Mouse (Mus musculus): ENCODE data around the gene Tfap2a.

Tfap2a gene

GRCm38 (mm10) chr13:40713241-40713640 is 24.9 kb downstream of the Tfap2a start:
- no peak for DNase-seq (ENCODE audit: low read depth in 1 of 2, low spot score in 2 of 2)

GRCm38 (mm10) chr13:40712526-40712832 is 25.7 kb downstream of the Tfap2a start:
- DNase-seq (ENCODE audit: low read depth in 1 of 2, low spot score in 2 of 2): no peak

- no peak for DNase-seq (ENCODE audit: low read depth in 1 of 2, low spot score in 2 of 2)
These were observed 26.3 kb downstream of the Tfap2a start for GRCm38 (mm10) chr13:40711661-40712525.

- DNase-seq (ENCODE audit: low read depth in 1 of 2, low spot score in 2 of 2): no peak
These were observed 28.2 kb downstream of the Tfap2a start for GRCm38 (mm10) chr13:40710062-40710342.

GRCm38 (mm10) chr13:40709321-40710061 is 28.7 kb downstream of the Tfap2a start:
- no peak for DNase-seq (ENCODE audit: low read depth in 1 of 2, low spot score in 2 of 2)

GRCm38 (mm10) chr13:40708913-40709312 is 29.3 kb downstream of the Tfap2a start:
- no peak for DNase-seq (ENCODE audit: low read depth in 1 of 2, low spot score in 2 of 2)

- DNase-seq (ENCODE audit: low read depth in 1 of 2, low spot score in 2 of 2): no peak
These were observed 29.9 kb downstream of the Tfap2a start for GRCm38 (mm10) chr13:40708271-40708670.

- no peak for DNase-seq (ENCODE audit: low read depth in 1 of 2, low spot score in 2 of 2)
These were observed 30.5 kb downstream of the Tfap2a start for GRCm38 (mm10) chr13:40707646-40708045.

GRCm38 (mm10) chr13:40706612-40707011 is 31.6 kb downstream of the Tfap2a start:
- DNase-seq (ENCODE audit: low read depth in 1 of 2, low spot score in 2 of 2): no peak

- no peak for DNase-seq (ENCODE audit: low read depth in 1 of 2, low spot score in 2 of 2)
These were observed 32.3 kb downstream of the Tfap2a start for GRCm38 (mm10) chr13:40705821-40706425.

GRCm38 (mm10) chr13:40704864-40705455 is 33.2 kb downstream of the Tfap2a start:
- no peak for DNase-seq (ENCODE audit: low read depth in 1 of 2, low spot score in 2 of 2)

GRCm38 (mm10) chr13:40703982-40704501 is 34.1 kb downstream of the Tfap2a start:
- DNase-seq (ENCODE audit: low read depth in 1 of 2, low spot score in 2 of 2): no peak

- DNase-seq (ENCODE audit: low read depth in 1 of 2, low spot score in 2 of 2): no peak
These were observed 34.9 kb downstream of the Tfap2a start for GRCm38 (mm10) chr13:40703123-40703797.

- DNase-seq (ENCODE audit: low read depth in 1 of 2, low spot score in 2 of 2): no peak
These were observed 35.6 kb downstream of the Tfap2a start for GRCm38 (mm10) chr13:40702361-40703122.

GRCm38 (mm10) chr13:40701691-40702090 is 36.5 kb downstream of the Tfap2a start:
- DNase-seq (ENCODE audit: low read depth in 1 of 2, low spot score in 2 of 2): no peak

GRCm38 (mm10) chr13:40685790-40686189 is 52.4 kb downstream of the Tfap2a start:
- DNase-seq (ENCODE audit: low read depth in 1 of 2, low spot score in 2 of 2): no peak

- DNase-seq (ENCODE audit: low read depth in 1 of 2, low spot score in 2 of 2): no peak
These were observed 61.4 kb downstream of the Tfap2a start for GRCm38 (mm10) chr13:40676730-40677129.
